Mouse (Mus musculus) liver, postnatal 0 days (tissue): ENCODE measurements around the gene E130114P18Rik. TPM values are rescaled to one million over a fixed set of nuclear protein-coding genes. Genes with fewer than 3 reads are reported as not detected.

ENCODE experiments used
- ATAC-seq: fragments of 200-750 bp; cut with Nextera tagmentation; 2 replicates; pipeline ENCODE4 v1.8.0; 2017; ENCODE audit warnings: mild to moderate bottlenecking, moderate library complexity
- DNase-seq: peaks from one replicate; pipeline ENCODE4 v3.0.0-alpha.2; 2016
- H3K27ac ChIP-seq: fragments of 300-500 bp; sonication (generic); 2 replicates; pipeline ENCODE4 v1.5.1; 2014; ENCODE audit warnings: antibody characterized with exemption, moderate library complexity, mild to moderate bottlenecking, low read depth
- H3K27me3 ChIP-seq: fragments of 300-500 bp; sonication (generic); 2 replicates; pipeline ENCODE4 v1.6.1; 2014; ENCODE audit warnings: low read length, control low read depth, mixed read lengths; ENCODE audit not compliant: insufficient read depth
- H3K36me3 ChIP-seq: fragments of 300-500 bp; sonication (generic); replicated peaks from 2 replicates; pipeline ENCODE4 v1.6.1; 2014; ENCODE audit warnings: mild to moderate bottlenecking, control low read depth, low read length, moderate library complexity, mixed read lengths; ENCODE audit not compliant: insufficient read depth
- H3K4me1 ChIP-seq: fragments of 300-500 bp; sonication (generic); 2 replicates; pipeline ENCODE4 v1.6.1; 2014; ENCODE audit warnings: antibody characterized with exemption, mild to moderate bottlenecking, control low read depth; ENCODE audit not compliant: insufficient read depth
- H3K4me2 ChIP-seq: fragments of 300-500 bp; sonication (generic); 2 replicates; pipeline ENCODE4 v1.6.1; 2014; ENCODE audit warnings: low read depth, mild to moderate bottlenecking, low read length, moderate library complexity, mixed read lengths
- H3K4me3 ChIP-seq: fragments of 300-500 bp; sonication (generic); 2 replicates; pipeline ENCODE4 v1.5.1; 2014; ENCODE audit warnings: low read depth, low read length
- H3K9ac ChIP-seq: fragments of 300-500 bp; sonication (generic); replicated peaks from 2 replicates; pipeline ENCODE4 v1.6.1; 2014; ENCODE audit warnings: mild to moderate bottlenecking, moderate library complexity
- H3K9me3 ChIP-seq: fragments of 300-500 bp; sonication (generic); 2 replicates; pipeline ENCODE4 v1.6.1; 2016; ENCODE audit warnings: mild to moderate bottlenecking, control low read depth, low read length, mixed read lengths
- CTCF ChIP-seq: sonication (generic); IDR thresholded peaks from 2 replicates; pipeline ENCODE4 v1.5.1; 2016; ENCODE audit warnings: antibody characterized with exemption, low read depth
- EP300 ChIP-seq: IDR thresholded peaks from 2 replicates; pipeline ENCODE4 v1.6.1; 2016; ENCODE audit warnings: antibody characterized with exemption, low read depth, mild to moderate bottlenecking
- WGBS: fragments of 180-500 bp; shearing (Covaris S2); extraction: QIAGEN DNeasy Blood & Tissue Kit; methylation state at CpG from one replicate; pipeline ENCODE4 v1.1.7; 2014; ENCODE audit not compliant: insufficient replicate concordance; 5-methylcytosine and 5-hydroxymethylcytosine counted together
- polyA plus RNA-seq: library from polyadenylated mRNA; unstranded; fragments of >200 nt; fragmentation: Nextera tagmentation; extraction: Ambion mirVana; gene quantifications from 2 replicates; pipeline ENCODE4 v1.2.1, GENCODE M21; 2015

The E130114P18Rik gene
- polyA plus RNA-seq, 1 experiment from 2014 or later = not detected

GRCm38 (mm10) chr4:97690384-97690766 is 87.5 kb downstream of the E130114P18Rik start:
- no peak overlapping the region for H3K4me3 ChIP-seq
- H3K9me3 ChIP-seq = no peaks in the 10 kb centered on the region
- H3K27ac ChIP-seq = no peak overlapping the region
- 76% methylated on average over 7 of the region's 7 CpGs for WGBS
- no peaks in the 10 kb centered on the region for H3K27me3 ChIP-seq
- H3K9ac ChIP-seq = no peak overlapping the region
- no peaks in the 10 kb centered on the region for H3K36me3 ChIP-seq
- TF ChIP-seq EP300 = no peak
- TF ChIP-seq CTCF = no peak
- H3K4me1 ChIP-seq = no peaks in the 10 kb centered on the region
- H3K4me2 ChIP-seq = no peak overlapping the region
- ATAC-seq = no peak
- no peak for DNase-seq

- no peak overlapping the region for H3K27ac ChIP-seq
- DNase-seq (no peak), ATAC-seq (no peak)
- TF ChIP-seq CTCF (no peak), EP300 (no peak)
- H3K4me3 ChIP-seq = no peak overlapping the region
- no peaks in the 10 kb centered on the region for H3K36me3 ChIP-seq
- H3K9me3 ChIP-seq = no peaks in the 10 kb centered on the region
- H3K27me3 ChIP-seq = no peaks in the 10 kb centered on the region
- WGBS = 45% methylated on average over 8 of the region's 8 CpGs
- no peaks in the 10 kb centered on the region for H3K4me1 ChIP-seq
- no peak overlapping the region for H3K4me2 ChIP-seq
- H3K9ac ChIP-seq = no peak overlapping the region
Observed at GRCm38 (mm10) chr4:97689456-97690383, 88.2 kb downstream of the E130114P18Rik start.

GRCm38 (mm10) chr4:97686020-97686419 is 91.9 kb downstream of the E130114P18Rik start:
- H3K4me2 ChIP-seq = no peak overlapping the region
- no peak overlapping the region for H3K27ac ChIP-seq
- H3K4me1 ChIP-seq = no peaks in the 10 kb centered on the region
- H3K36me3 ChIP-seq = no peaks in the 10 kb centered on the region
- no peaks in the 10 kb centered on the region for H3K9me3 ChIP-seq
- H3K27me3 ChIP-seq = no peaks in the 10 kb centered on the region
- no peak overlapping the region for H3K9ac ChIP-seq
- 91% methylated on average over 5 of the region's 5 CpGs for WGBS
- ATAC-seq = no peak
- H3K4me3 ChIP-seq = no peak overlapping the region
- DNase-seq = no peak
- TF ChIP-seq EP300 (no peak), CTCF (no peak)

GRCm38 (mm10) chr4:97676579-97676937 is 101.3 kb downstream of the E130114P18Rik start:
- Histone ChIP-seq H3K4me3 (no peak overlapping the region), H3K4me1 (no peaks in the 10 kb centered on the region), H3K27ac (no peak overlapping the region), H3K4me2 (no peak overlapping the region), H3K27me3 (peaks cover 2% of the 10 kb centered on the region; the same call in 1 of the 2 replicates), H3K9me3 (no peaks in the 10 kb centered on the region), H3K9ac (no peak overlapping the region), H3K36me3 (no peaks in the 10 kb centered on the region)
- WGBS = 25% methylated on average over 2 of the region's 2 CpGs
- DNase-seq (no peak), ATAC-seq (no peak)
- TF ChIP-seq EP300 = no peak
- no peak for TF ChIP-seq CTCF

- no peaks in the 10 kb centered on the region for H3K4me1 ChIP-seq
- no peak overlapping the region for H3K4me3 ChIP-seq
- 51% methylated on average over 16 of the region's 16 CpGs for WGBS
- H3K9me3 ChIP-seq = no peaks in the 10 kb centered on the region
- DNase-seq (no peak), ATAC-seq (no peak)
- no peak overlapping the region for H3K9ac ChIP-seq
- H3K36me3 ChIP-seq = no peaks in the 10 kb centered on the region
- no peak for TF ChIP-seq EP300
- peak; percentile 42 for TF ChIP-seq CTCF
- no peak overlapping the region for H3K27ac ChIP-seq
- peaks cover 2% of the 10 kb centered on the region; the same call in 1 of the 2 replicates for H3K27me3 ChIP-seq
- H3K4me2 ChIP-seq = no peak overlapping the region
Observed at GRCm38 (mm10) chr4:97675741-97676578, 101.9 kb downstream of the E130114P18Rik start.

- Histone ChIP-seq H3K36me3 (no peaks in the 10 kb centered on the region), H3K9me3 (no peaks in the 10 kb centered on the region), H3K27ac (no peak overlapping the region), H3K9ac (no peak overlapping the region), H3K4me1 (no peaks in the 10 kb centered on the region), H3K27me3 (peaks cover 2% of the 10 kb centered on the region; the same call in 1 of the 2 replicates), H3K4me2 (no peak overlapping the region), H3K4me3 (no peak overlapping the region)
- 37% methylated on average over 6 of the region's 6 CpGs for WGBS
- TF ChIP-seq CTCF = no peak
- no peak for TF ChIP-seq EP300
- DNase-seq = no peak
- no peak for ATAC-seq
Observed at GRCm38 (mm10) chr4:97673854-97674510, 103.9 kb downstream of the E130114P18Rik start.
